Mouse (Mus musculus): ENCODE data around the gene Ccdc107. TPM values are rescaled to one million over a fixed set of nuclear protein-coding genes. Genes with fewer than 3 reads are reported as not detected.

The Ccdc107 gene
- total RNA-seq, 2 experiments from 2014 or later: 22.3 to 25.4 TPM

Other genes with a start within 250 kb of the Ccdc107 start
- gene Atp8b5, start 225.7 kb upstream of the Ccdc107 start, total RNA-seq (2021): under 1 TPM; 0.23 to 0.46 TPM
- 100 to 1,000 TPM; 129 to 138 TPM for gene Rusc2, start 110.9 kb upstream of the Ccdc107 start, total RNA-seq (2021)
- 1 to 10 TPM in 1 of 2 experiments, under 1 TPM in 1; 0.62 to 1.2 TPM for gene Fam166b, start 63.8 kb upstream of the Ccdc107 start, total RNA-seq (2021)
- gene Tesk1, start 51.0 kb upstream of the Ccdc107 start, total RNA-seq (2021): 10 to 100 TPM; 86.6 to 87.1 TPM
- gene Cd72, start 38.3 kb upstream of the Ccdc107 start, total RNA-seq (2021): 1 to 10 TPM; 1.0 to 2.2 TPM
- gene Sit1, start 9.2 kb upstream of the Ccdc107 start, total RNA-seq (2021): not detected
- gene Arhgef39, start 6.8 kb downstream of the Ccdc107 start, total RNA-seq (2021): under 1 TPM; 0.37 to 0.96 TPM
- gene Car9, start 14.1 kb downstream of the Ccdc107 start, total RNA-seq (2021): 1 to 10 TPM in 1 of 2 experiments, not detected in 1; 1.0 TPM
- gene Tpm2, start 30.9 kb downstream of the Ccdc107 start, total RNA-seq (2021): 1 to 10 TPM; 8.0 to 8.1 TPM
- gene Creb3, start 69.4 kb downstream of the Ccdc107 start, total RNA-seq (2021): 10 to 100 TPM; 77.0 to 77.3 TPM
- gene Tln1, start 69.8 kb downstream of the Ccdc107 start, total RNA-seq (2021): 10 to 100 TPM; 51.7 to 53.4 TPM
- 10 to 100 TPM; 44.3 to 46.7 TPM for gene Rgp1, start 85.8 kb downstream of the Ccdc107 start, total RNA-seq (2021)
- gene Gba2, start 86.0 kb downstream of the Ccdc107 start, total RNA-seq (2021): 10 to 100 TPM; 65.9 to 69.4 TPM
- under 1 TPM in 1 of 2 experiments, not detected in 1; 0.50 TPM for gene Msmp, start 91.6 kb downstream of the Ccdc107 start, total RNA-seq (2021)
- gene Npr2, start 139.0 kb downstream of the Ccdc107 start, total RNA-seq (2021): 10 to 100 TPM; 49.0 to 50.1 TPM
- 1 to 10 TPM in 1 of 2 experiments, under 1 TPM in 1; 0.73 to 1.2 TPM for gene Spag8, start 160.7 kb downstream of the Ccdc107 start, total RNA-seq (2021)
- 10 to 100 TPM; 33.7 to 35.7 TPM for gene Hint2, start 163.6 kb downstream of the Ccdc107 start, total RNA-seq (2021)
- 10 to 100 TPM; 61.9 to 68.3 TPM for gene Tmem8b, start 176.1 kb downstream of the Ccdc107 start, total RNA-seq (2021)
- gene Fam221b, start 176.2 kb downstream of the Ccdc107 start, total RNA-seq (2021): 1 to 10 TPM; 1.3 to 1.4 TPM
- not detected for gene Olfr70, start 207.9 kb downstream of the Ccdc107 start, total RNA-seq (2021)
- gene Olfr71, start 217.4 kb downstream of the Ccdc107 start, total RNA-seq (2021): not detected
- gene Hrct1, start 234.3 kb downstream of the Ccdc107 start, total RNA-seq (2021): 1 to 10 TPM; 1.2 to 1.4 TPM
- gene Spaar, start 237.1 kb downstream of the Ccdc107 start, total RNA-seq (2021): under 1 TPM; 0.73 to 0.87 TPM

Measured in left cerebral cortex, postnatal 25 days (tissue).